Mouse (Mus musculus) hindbrain, embryonic 16.5 days (tissue): ENCODE measurements around the gene Ctnna3. TPM values are rescaled to one million over a fixed set of nuclear protein-coding genes. Genes with fewer than 3 reads are reported as not detected.
A peak's percentile ranks its signal among the peaks of the same experiment; 100 is the strongest.

Experiments
- ATAC-seq: fragments of 200-750 bp; cut with Nextera tagmentation; 2 replicates; pipeline ENCODE4 v1.8.0; 2017; ENCODE audit warnings: moderate TSS enrichment, moderate library complexity
- H3K27ac ChIP-seq: fragments of 300-500 bp; sonication (generic); 2 replicates; pipeline ENCODE4 v1.5.1; 2014; ENCODE audit warnings: low read depth, mild to moderate bottlenecking, control low read depth, low read length, moderate library complexity
- H3K27me3 ChIP-seq: fragments of 300-500 bp; sonication (generic); replicated peaks from 2 replicates; pipeline ENCODE4 v1.6.1; 2014; ENCODE audit warnings: low read length; ENCODE audit not compliant: control insufficient read depth, insufficient read depth
- H3K36me3 ChIP-seq: fragments of 300-500 bp; sonication (generic); 2 replicates; pipeline ENCODE4 v1.6.1; 2014; ENCODE audit warnings: mild to moderate bottlenecking, low read length, moderate library complexity, mixed read lengths; ENCODE audit not compliant: control insufficient read depth, insufficient read depth
- H3K4me1 ChIP-seq: fragments of 300-500 bp; sonication (generic); 2 replicates; pipeline ENCODE4 v1.6.1; 2014; ENCODE audit warnings: low read depth, low read length; ENCODE audit not compliant: control insufficient read depth, insufficient read depth
- H3K4me2 ChIP-seq: fragments of 300-500 bp; sonication (generic); 2 replicates; pipeline ENCODE4 v1.6.1; 2014; ENCODE audit warnings: mild to moderate bottlenecking, low read length, control low read depth, moderate library complexity
- H3K4me3 ChIP-seq: fragments of 300-500 bp; sonication (generic); 2 replicates; pipeline ENCODE4 v1.5.1; 2014; ENCODE audit warnings: mild to moderate bottlenecking, low read length, control low read depth, moderate library complexity
- H3K9ac ChIP-seq: fragments of 300-500 bp; sonication (generic); 2 replicates; pipeline ENCODE4 v1.6.1; 2014; ENCODE audit warnings: low read depth, mild to moderate bottlenecking, control low read depth, low read length, moderate library complexity
- H3K9me3 ChIP-seq: fragments of 300-500 bp; sonication (generic); 2 replicates; pipeline ENCODE4 v1.6.1; 2014; ENCODE audit warnings: mild to moderate bottlenecking, low read length, moderate library complexity; ENCODE audit not compliant: control insufficient read depth
- WGBS: fragments of 180-500 bp; shearing (Covaris S2); extraction: QIAGEN DNeasy Blood & Tissue Kit; methylation state at CpG from one replicate; pipeline ENCODE4 v1.1.7; 2014; 5-methylcytosine and 5-hydroxymethylcytosine counted together
- polyA plus RNA-seq: library from polyadenylated mRNA; unstranded; fragments of >200 nt; fragmentation: Nextera tagmentation; extraction: Ambion mirVana; gene quantifications from 2 replicates; pipeline ENCODE4 v1.2.1, GENCODE M21; 2015

Gene Ctnna3
- polyA plus RNA-seq, 1 experiment from 2014 or later = 2.3 TPM

- Histone ChIP-seq H3K27ac (no peak overlapping the region), H3K4me1 (0 out of 2 replicates have a peak, but pooled peaks cover 4% of the 10 kb centered on the region), H3K36me3 (no peaks in the 10 kb centered on the region), H3K4me2 (no peak overlapping the region), H3K9me3 (no peaks in the 10 kb centered on the region), H3K27me3 (no peaks in the 10 kb centered on the region), H3K9ac (no peak overlapping the region), H3K4me3 (no peak overlapping the region)
- 71% methylated on average over 11 of the region's 11 CpGs for WGBS
- peak; percentile 39; the same call in 1 of the 2 replicates for ATAC-seq
Measured at GRCm38 (mm10) chr10:64041892-64042291, 612.0 kb downstream of the Ctnna3 start.

DNA sequence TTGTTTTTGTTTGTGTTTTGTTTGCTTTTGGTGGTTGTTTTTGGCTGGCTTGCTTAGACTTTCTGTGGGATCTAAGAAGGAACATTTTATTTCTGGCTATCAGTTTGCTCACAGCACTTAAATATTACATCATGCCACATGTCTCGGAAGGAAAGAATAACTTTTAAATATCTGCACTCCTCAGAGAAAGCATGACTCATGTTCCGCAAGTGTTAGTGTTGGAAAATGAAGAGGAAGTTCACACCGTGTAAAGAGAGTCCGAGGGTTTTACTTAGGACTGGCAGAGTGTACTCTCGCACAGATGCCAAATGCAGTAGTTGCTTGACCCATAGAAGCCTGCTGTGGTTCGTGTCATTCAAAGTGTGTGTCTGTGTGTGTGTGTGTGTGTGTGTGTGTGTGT lies 619.3 kb downstream of the Ctnna3 start:
- Histone ChIP-seq H3K4me2 (no peak overlapping the region), H3K9ac (no peak overlapping the region), H3K9me3 (no peaks in the 10 kb centered on the region), H3K4me3 (no peak overlapping the region), H3K36me3 (no peaks in the 10 kb centered on the region), H3K27me3 (no peaks in the 10 kb centered on the region), H3K27ac (no peak overlapping the region), H3K4me1 (no peaks in the 10 kb centered on the region)
- ATAC-seq = no peak
- WGBS = 81% methylated on average over 6 of the region's 6 CpGs

DNA sequence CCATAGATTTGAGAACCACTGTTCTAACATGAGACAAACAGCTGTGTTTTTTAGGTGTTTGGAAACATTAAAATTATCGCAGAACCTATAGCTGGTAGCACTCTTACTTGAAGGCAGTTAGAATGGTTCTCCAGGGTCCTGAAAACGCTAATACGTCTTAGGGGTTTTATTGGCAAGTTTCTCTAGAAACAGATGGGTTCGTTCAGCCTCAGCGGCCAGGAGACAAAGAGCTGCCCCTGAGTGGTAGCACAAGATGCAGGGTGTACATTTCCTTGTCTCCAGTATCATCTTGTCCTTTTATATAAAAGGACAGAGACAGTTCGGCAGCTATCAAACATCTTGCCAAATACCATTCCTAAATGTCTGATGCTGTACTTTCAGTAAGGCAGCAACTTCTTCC lies 620.0 kb downstream of the Ctnna3 start:
- Histone ChIP-seq H3K4me3 (no peak overlapping the region), H3K9ac (no peak overlapping the region), H3K36me3 (no peaks in the 10 kb centered on the region), H3K27ac (no peak overlapping the region), H3K9me3 (no peaks in the 10 kb centered on the region), H3K4me2 (no peak overlapping the region), H3K27me3 (no peaks in the 10 kb centered on the region), H3K4me1 (no peaks in the 10 kb centered on the region)
- 67% methylated on average over 6 of the region's 6 CpGs for WGBS
- ATAC-seq = 0 out of 2 replicates have a peak, but pooled peaks have one; percentile 20

- WGBS = 87% methylated on average over 9 of the region's 9 CpGs
- no peaks in the 10 kb centered on the region for H3K27me3 ChIP-seq
- ATAC-seq = no peak
- no peaks in the 10 kb centered on the region for H3K36me3 ChIP-seq
- no peaks in the 10 kb centered on the region for H3K9me3 ChIP-seq
- no peak overlapping the region for H3K27ac ChIP-seq
- no peak overlapping the region for H3K4me3 ChIP-seq
- H3K4me1 ChIP-seq = no peaks in the 10 kb centered on the region
- H3K9ac ChIP-seq = no peak overlapping the region
- H3K4me2 ChIP-seq = no peak overlapping the region
Measured at GRCm38 (mm10) chr10:64063704-64064103, 633.8 kb downstream of the Ctnna3 start.

DNA sequence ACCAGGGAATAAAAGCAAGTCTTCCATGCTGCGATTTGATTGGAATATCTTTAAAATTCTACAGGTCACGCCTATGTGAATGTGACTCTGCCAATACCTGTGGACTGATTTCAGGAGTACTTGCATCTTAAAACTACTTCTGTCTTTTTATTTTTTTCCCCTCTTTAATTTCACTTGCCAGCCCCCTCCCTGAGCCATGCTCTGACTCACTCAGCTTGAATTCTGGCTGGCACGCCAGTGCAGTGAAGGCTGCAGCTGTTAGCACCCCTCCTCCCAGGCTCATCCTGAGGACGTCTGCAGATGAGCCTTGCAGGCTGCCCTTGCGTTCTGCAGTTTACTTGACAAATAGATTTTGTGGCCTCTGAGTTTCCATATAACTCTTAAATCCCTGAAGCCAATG lies 646.0 kb downstream of the Ctnna3 start:
- no peaks in the 10 kb centered on the region for H3K9me3 ChIP-seq
- no peaks in the 10 kb centered on the region for H3K27me3 ChIP-seq
- H3K36me3 ChIP-seq = no peaks in the 10 kb centered on the region
- H3K9ac ChIP-seq = no peak overlapping the region
- no peak overlapping the region for H3K4me3 ChIP-seq
- peaks cover 15% of the 10 kb centered on the region for H3K4me1 ChIP-seq
- WGBS = 39% methylated on average over 5 of the region's 5 CpGs
- no peak overlapping the region; the same call in 1 of the 2 replicates for H3K27ac ChIP-seq
- peak; percentile 86 for ATAC-seq
- H3K4me2 ChIP-seq = peak overlapping the region; percentile 37

- 36% methylated on average over 10 of the region's 10 CpGs for WGBS
- Histone ChIP-seq H3K36me3 (no peaks in the 10 kb centered on the region), H3K9ac (no peak overlapping the region), H3K4me2 (peak overlapping the region; percentile 37), H3K4me1 (peaks cover 15% of the 10 kb centered on the region), H3K9me3 (no peaks in the 10 kb centered on the region), H3K27ac (no peak overlapping the region; the same call in 1 of the 2 replicates), H3K4me3 (no peak overlapping the region), H3K27me3 (no peaks in the 10 kb centered on the region)
- ATAC-seq = peak; percentile 54
Measured at GRCm38 (mm10) chr10:64076410-64077052, 646.6 kb downstream of the Ctnna3 start.

DNA sequence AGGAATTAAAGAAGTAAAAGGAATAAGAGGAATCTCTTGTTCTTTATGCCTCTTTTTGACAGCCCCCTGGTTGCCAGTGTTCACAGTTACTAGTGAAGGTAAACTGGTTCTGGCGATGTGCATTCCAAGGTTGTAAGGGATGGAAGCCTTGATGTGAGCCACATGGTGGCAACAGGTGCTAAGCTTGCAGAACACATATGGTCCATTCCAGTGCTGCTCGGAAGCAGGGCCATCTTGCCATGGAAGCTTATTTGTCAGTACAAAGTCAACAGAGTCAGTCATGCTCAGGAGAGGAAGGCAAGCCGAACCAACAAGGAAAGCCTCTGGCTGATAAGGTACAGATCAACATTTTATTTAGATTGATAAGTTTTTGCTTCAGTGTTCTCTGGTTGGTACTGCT lies 652.4 kb downstream of the Ctnna3 start:
- H3K4me2 ChIP-seq = no peak overlapping the region
- no peak overlapping the region for H3K4me3 ChIP-seq
- no peak overlapping the region for H3K9ac ChIP-seq
- WGBS = 77% methylated on average over 3 of the region's 3 CpGs
- no peak overlapping the region for H3K27ac ChIP-seq
- peaks cover 12% of the 10 kb centered on the region for H3K4me1 ChIP-seq
- no peaks in the 10 kb centered on the region for H3K27me3 ChIP-seq
- no peaks in the 10 kb centered on the region for H3K36me3 ChIP-seq
- ATAC-seq = no peak
- H3K9me3 ChIP-seq = no peaks in the 10 kb centered on the region

- Histone ChIP-seq H3K9ac (peak overlapping the region; percentile 42; the same call in 1 of the 2 replicates), H3K27me3 (no peaks in the 10 kb centered on the region), H3K36me3 (no peaks in the 10 kb centered on the region), H3K4me2 (peak overlapping the region; percentile 59), H3K4me1 (peaks cover 12% of the 10 kb centered on the region), H3K9me3 (no peaks in the 10 kb centered on the region), H3K27ac (no peak overlapping the region), H3K4me3 (peak overlapping the region; percentile 33)
- peak; percentile 56; the same call in 1 of the 2 replicates for ATAC-seq
- WGBS = 34% methylated on average over 11 of the region's 11 CpGs
Measured at GRCm38 (mm10) chr10:64083813-64084212, 653.9 kb downstream of the Ctnna3 start.

DNA sequence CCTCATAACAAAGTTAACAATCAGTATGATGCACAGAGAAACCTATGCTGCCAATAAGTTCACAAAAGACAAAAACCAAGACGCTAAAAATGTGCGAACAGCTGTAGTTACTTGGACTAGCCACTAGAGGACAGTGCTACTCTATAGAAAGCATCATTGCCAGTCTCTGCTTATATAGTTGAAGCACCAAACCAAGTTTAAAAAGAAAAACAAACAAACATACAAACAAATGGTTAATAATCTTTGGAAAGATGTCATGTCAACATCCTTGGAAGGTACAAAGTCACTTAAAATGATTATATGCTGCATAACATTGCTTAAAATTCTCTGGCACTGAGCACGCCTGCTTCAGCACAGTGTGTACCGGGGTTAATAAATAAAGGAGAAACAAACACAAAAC lies 654.6 kb downstream of the Ctnna3 start:
- Histone ChIP-seq H3K27ac (no peak overlapping the region), H3K9ac (no peak overlapping the region), H3K36me3 (no peaks in the 10 kb centered on the region), H3K4me1 (peaks cover 12% of the 10 kb centered on the region), H3K9me3 (no peaks in the 10 kb centered on the region), H3K4me2 (peak overlapping the region; percentile 67), H3K4me3 (peak overlapping the region; percentile 48), H3K27me3 (no peaks in the 10 kb centered on the region)
- ATAC-seq = no peak
- WGBS = 34% methylated on average over 4 of the region's 4 CpGs
